Mouse (Mus musculus) myocyte (in vitro differentiated cells): ENCODE results near the gene Mrpl53.

ENCODE experiments used
- CEBPB ChIP-seq: IDR thresholded peaks from 2 replicates; pipeline ENCODE4 v1.6.1; 2011; ENCODE audit warnings: mild to moderate bottlenecking, moderate library complexity; ENCODE audit not compliant: poor library complexity, insufficient read depth, severe bottlenecking
- E2F4 ChIP-seq: IDR thresholded peaks from one replicate; pipeline ENCODE4 v1.6.1; 2011; ENCODE audit warnings: mild to moderate bottlenecking, control low read depth, moderate library complexity; ENCODE audit not compliant: insufficient read depth
- MAX ChIP-seq: IDR thresholded peaks from one replicate; pipeline ENCODE4 v1.6.1; 2011; ENCODE audit warnings: low read depth, mild to moderate bottlenecking, control low read depth
- MYOG ChIP-seq, 3 experiments: IDR thresholded peaks; one replicate each; pipeline ENCODE4 v1.6.1; 2011; ENCODE audit warnings: control low read depth in 2 of 3, low read depth in 2 of 3, mild to moderate bottlenecking in 2 of 3; ENCODE audit not compliant: insufficient read length in 2 of 3, control insufficient read depth in 1 of 3, insufficient read depth in 1 of 3
- POLR2A ChIP-seq: IDR thresholded peaks from one replicate; pipeline ENCODE4 v1.6.1; 2011; ENCODE audit warnings: low read depth, mild to moderate bottlenecking, control low read depth, moderate library complexity; ENCODE audit not compliant: insufficient read length
- POLR2AphosphoS2 ChIP-seq: IDR thresholded peaks from one replicate; pipeline ENCODE4 v1.6.1; 2011; ENCODE audit warnings: low read depth, control low read depth; ENCODE audit not compliant: insufficient read length
- SRF ChIP-seq: IDR thresholded peaks from one replicate; pipeline ENCODE4 v1.6.1; 2011; ENCODE audit warnings: low read depth; ENCODE audit not compliant: control insufficient read depth, insufficient read length
- TCF12 ChIP-seq: IDR thresholded peaks from one replicate; pipeline ENCODE4 v1.6.1; 2011; ENCODE audit warnings: mild to moderate bottlenecking, control low read depth; ENCODE audit not compliant: poor library complexity, insufficient read depth, severe bottlenecking
- TCF3 ChIP-seq: IDR thresholded peaks from one replicate; pipeline ENCODE4 v1.6.1; 2011; ENCODE audit warnings: low read depth, control low read depth; ENCODE audit not compliant: insufficient read length
- USF1 ChIP-seq: IDR thresholded peaks from one replicate; pipeline ENCODE4 v1.6.1; 2011; ENCODE audit warnings: low read depth, mild to moderate bottlenecking, control low read depth, moderate library complexity

GRCm38 (mm10) chr6:83142886-83143285 is 34.0 kb downstream of the Mrpl53 start:
- no peak for TF ChIP-seq POLR2A
- TF ChIP-seq SRF, result no peak
- TF ChIP-seq MAX, result no peak
- TF ChIP-seq POLR2AphosphoS2, result no peak
- TF ChIP-seq USF1, result no peak
- TF ChIP-seq CEBPB, result no peak
- no peak for TF ChIP-seq E2F4
- no peak for TF ChIP-seq TCF12
- TF ChIP-seq MYOG (IDR thresholded peaks at IDR 0.05; ENCODE audit: control insufficient read depth in 1 of 3, insufficient read depth in 1 of 3, insufficient read length in 2 of 3, low read depth in 2 of 3), result no peak
- no peak for TF ChIP-seq TCF3
